Mouse (Mus musculus) heart, adult 11 months (tissue): ENCODE results near the gene Slc30a4.

Source experiments
- DNase-seq: peaks from one replicate; pipeline ENCODE4 v3.0.0; 2022

The Slc30a4 gene

DNA sequence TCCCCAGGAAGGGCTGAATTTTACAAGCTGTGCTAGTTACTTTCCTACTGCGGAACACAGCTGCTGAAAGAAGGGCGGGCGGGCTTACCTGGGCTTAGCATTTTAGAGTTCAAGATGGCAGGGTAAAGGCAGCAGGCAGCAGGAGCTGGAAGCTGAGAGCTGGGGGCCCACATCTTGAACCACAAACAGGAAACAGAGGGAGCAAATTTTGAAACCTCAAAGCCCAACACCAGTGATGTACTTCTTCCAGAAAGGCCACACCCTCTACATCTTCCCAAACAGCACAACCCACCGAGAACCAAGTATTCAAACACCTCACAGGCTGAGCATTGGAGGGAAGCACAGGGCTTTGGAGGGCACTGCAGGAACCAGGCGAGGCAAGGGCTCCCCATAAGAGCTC is 29.6 kb downstream of the Slc30a4 start:
- no peak for DNase-seq

GRCm38 (mm10) chr2:122671714-122672113 is 30.7 kb downstream of the Slc30a4 start:
- no peak for DNase-seq

GRCm38 (mm10) chr2:122667856-122668255 is 34.6 kb downstream of the Slc30a4 start:
- peak; percentile 51 for DNase-seq

DNA sequence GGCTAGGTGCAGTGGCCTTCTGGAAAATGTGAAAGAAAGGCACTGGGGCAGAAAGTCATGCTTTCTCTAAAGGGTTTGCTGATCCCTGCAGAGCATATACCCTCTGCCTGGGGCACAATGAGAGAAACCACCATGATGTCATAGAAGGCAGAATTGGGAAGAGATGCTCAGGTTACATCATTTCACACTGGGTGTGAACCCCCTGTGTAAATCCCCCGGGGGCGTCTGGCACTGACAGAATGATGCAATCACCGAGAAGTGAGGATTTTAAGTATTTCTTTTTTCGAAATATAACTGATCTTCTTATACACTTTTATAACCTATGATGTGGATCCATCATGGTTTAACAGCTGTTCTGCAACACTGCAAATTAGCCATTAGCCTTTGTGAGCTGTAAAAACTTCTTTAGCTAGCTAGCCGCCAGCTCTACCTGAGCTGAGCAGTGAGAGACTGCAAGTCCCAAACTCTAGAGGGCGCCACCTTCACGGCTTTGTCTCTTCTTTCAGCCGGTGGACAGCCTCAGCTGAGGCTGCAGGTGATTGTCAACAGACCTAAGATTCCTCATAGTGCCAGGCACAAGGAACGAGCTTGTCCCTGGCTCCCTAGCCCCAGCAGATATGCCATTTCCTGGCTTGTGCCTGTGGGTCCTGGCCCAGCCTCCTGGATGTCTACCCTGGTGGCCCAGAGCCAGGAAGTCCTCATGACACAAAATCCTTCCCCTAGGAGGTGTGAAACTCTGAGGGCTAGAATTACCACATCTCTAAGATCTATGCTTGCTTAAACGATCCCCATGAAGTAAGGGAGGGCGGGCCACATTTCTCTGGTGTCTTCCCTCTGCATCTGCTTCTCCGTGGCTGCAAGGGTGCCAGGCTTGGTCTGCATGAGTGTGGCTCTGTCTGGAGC is 36.2 kb downstream of the Slc30a4 start:
- DNase-seq = peak; percentile 83

GRCm38 (mm10) chr2:122665253-122665972 is 37.0 kb downstream of the Slc30a4 start:
- DNase-seq = peak; percentile 85

GRCm38 (mm10) chr2:122659825-122660224 is 42.6 kb downstream of the Slc30a4 start:
- peak; percentile 50 for DNase-seq

DNA sequence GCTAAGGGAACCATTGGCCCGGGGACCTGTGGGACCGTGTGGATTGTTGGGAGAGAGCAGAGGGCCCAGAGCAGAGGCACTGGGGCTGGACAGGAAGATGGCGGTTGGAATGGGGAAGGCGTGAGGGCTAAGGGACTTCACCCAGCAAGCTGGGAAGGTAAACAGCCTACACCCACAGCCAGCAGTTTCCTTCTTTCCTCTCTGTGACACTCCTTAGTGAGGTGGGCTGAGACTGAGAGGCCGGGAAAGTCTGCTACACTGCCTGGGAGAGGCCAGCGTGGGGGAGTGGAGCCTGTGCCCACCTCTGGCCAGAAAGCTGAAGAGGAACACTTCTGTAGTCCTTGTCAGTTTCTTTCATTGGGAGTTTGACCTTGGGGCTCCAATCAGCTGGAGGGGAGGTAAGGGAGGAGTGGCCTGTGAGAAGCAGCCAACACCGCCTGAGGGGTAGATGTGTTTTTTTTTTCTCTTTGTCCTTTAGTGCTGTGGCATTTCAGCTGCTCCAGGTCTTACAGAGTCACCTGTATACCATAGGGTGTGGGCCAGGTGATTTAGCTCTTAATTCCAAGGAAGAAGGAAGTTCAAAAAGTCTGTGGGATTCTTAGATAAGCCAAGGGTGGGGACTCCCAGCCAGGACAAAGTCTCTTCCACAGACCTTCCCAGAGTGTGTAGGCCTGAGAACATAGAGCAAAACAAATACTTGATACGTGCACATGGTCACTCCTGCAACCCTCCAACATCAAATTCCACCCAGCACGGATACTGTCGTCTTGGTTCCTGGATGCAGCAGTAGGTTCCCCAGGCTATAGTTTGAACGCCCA is 44.5 kb downstream of the Slc30a4 start:
- DNase-seq = no peak

- DNase-seq = peak; percentile 76
Observed at GRCm38 (mm10) chr2:122656767-122657166, 45.7 kb downstream of the Slc30a4 start.

DNA sequence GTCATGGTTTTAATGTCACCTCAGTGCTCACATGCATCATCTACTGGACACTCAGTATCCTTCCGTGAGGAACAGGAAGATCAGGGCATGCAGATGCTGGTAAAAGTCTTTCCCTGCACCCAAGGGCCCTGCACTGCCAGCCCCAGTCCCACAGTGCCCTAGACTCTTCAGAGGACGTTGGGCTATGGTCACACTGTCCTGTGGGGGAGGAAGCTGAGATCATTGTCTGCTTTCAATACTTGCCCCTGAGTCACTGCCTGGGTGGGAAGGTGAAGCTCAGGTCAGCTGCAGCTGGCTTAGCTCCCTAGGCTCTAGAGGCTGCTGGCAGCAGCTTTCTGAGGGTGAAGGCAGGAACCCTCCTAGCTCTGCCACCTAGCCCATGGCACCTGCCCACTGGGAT is 46.4 kb downstream of the Slc30a4 start:
- DNase-seq = peak; percentile 88

GRCm38 (mm10) chr2:122652096-122653084 is 50.1 kb downstream of the Slc30a4 start:
- peak; percentile 95 for DNase-seq

GRCm38 (mm10) chr2:122638673-122639072 is 63.8 kb downstream of the Slc30a4 start:
- peak; percentile 74 for DNase-seq

- DNase-seq = peak; percentile 42
Observed at GRCm38 (mm10) chr2:122638029-122638428, 64.4 kb downstream of the Slc30a4 start.

GRCm38 (mm10) chr2:122637526-122637997 is 64.9 kb downstream of the Slc30a4 start:
- DNase-seq = peak; percentile 96

DNA sequence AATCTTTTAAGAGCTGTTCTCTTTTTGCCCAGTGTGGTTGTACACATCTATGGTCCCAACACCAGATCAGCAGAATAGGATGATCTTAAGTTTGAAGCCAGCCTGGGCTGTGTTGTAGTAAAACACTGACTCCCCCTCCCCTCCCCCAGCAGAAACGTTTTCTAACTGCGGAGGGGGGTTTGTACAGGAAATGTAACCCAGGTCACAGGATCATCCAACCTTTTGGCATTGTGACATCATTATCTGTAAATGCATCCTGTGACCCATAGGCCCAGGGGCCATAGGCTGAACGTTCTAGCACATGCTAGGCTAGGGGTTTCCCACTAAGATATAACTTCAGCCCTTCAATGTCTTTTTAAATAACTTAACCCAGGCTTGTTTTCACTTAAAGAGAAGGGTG is 65.8 kb downstream of the Slc30a4 start, which contains the start of gene AA467197:
Gene AA467197 (plus strand): TSS at position 301 of the 400 bp plus-strand sequence.
- peak; percentile 17 for DNase-seq
